Mouse (Mus musculus): ENCODE results near the gene Pcnx4. TPM values are rescaled to one million over a fixed set of nuclear protein-coding genes. Genes with fewer than 3 reads are reported as not detected.

Gene Pcnx4
- polyA plus RNA-seq, 2 experiments = 10.1 to 12.4 TPM

DNA sequence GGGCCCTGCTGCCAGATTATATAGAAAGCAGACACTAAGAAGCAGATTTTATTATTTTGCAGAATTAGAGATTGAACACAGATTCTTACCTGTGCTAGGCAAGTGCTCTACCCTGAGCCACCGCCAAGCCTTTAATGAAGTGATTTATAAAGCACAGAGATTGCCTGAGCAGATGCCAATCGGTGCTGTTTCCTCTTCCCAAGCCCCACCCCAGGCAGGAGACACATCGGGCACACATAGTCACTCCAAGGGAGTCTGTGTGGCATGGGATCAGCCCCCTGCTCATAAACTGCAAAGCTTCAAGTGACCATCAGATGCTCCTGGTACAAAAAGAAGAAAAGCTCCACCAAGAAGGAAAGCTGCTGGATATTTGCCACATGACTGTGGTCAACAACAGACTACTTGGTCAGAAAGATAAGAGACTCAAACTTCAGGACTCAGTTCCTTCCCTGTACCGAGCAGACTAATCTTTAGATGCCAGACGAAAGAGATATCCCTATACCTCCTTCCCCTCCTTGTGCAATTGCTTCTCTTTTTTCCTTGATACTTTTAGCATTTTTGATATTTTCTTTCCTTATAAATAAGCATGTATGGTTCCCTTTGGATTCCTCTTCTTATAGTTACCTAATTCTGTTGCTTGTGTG is 86.8 kb downstream of the Pcnx4 start:
- 74% methylated on average over 5 of the region's 5 CpGs for WGBS
- no peaks in the 10 kb centered on the region for H3K27me3 ChIP-seq (ENCODE audit: control insufficient read depth, insufficient read depth, low read length)
- no peaks in the 10 kb centered on the region for H3K9me3 ChIP-seq (ENCODE audit: control insufficient read depth, low read length)
- H3K36me3 ChIP-seq (ENCODE audit: control insufficient read depth, insufficient read depth, low read length) = no peaks in the 10 kb centered on the region
- no peak overlapping the region for H3K4me2 ChIP-seq (replicated peaks; ENCODE audit: low read depth, low read length, severe bottlenecking)
- no peak for DNase-seq (ENCODE audit: low spot score)
- H3K4me1 ChIP-seq (ENCODE audit: control insufficient read depth, insufficient read depth, low read length) = no peaks in the 10 kb centered on the region
- no peak for TF ChIP-seq POLR2A (IDR thresholded peaks at IDR 0.05; ENCODE audit: borderline replicate concordance, extremely low read depth, insufficient read depth, insufficient read length)
- no peak for ATAC-seq (ENCODE audit: low FRiP score, low read depth)
- H3K9ac ChIP-seq (ENCODE audit: low read depth, low read length, severe bottlenecking) = no peak overlapping the region
- no peak overlapping the region for H3K4me3 ChIP-seq (replicated peaks; ENCODE audit: low read length)
- no peak overlapping the region for H3K27ac ChIP-seq (replicated peaks; ENCODE audit: low read depth, low read length)

GRCm38 (mm10) chr12:72628751-72629150 is 92.6 kb downstream of the Pcnx4 start:
- DNase-seq (ENCODE audit: low spot score) (no peak), ATAC-seq (ENCODE audit: low FRiP score, low read depth) (no peak)
- Histone ChIP-seq H3K4me2 (replicated peaks; ENCODE audit: low read depth, low read length, severe bottlenecking) (no peak overlapping the region), H3K27me3 (ENCODE audit: control insufficient read depth, insufficient read depth, low read length) (no peaks in the 10 kb centered on the region), H3K36me3 (ENCODE audit: control insufficient read depth, insufficient read depth, low read length) (no peaks in the 10 kb centered on the region), H3K9ac (ENCODE audit: low read depth, low read length, severe bottlenecking) (no peak overlapping the region), H3K4me1 (ENCODE audit: control insufficient read depth, insufficient read depth, low read length) (no peaks in the 10 kb centered on the region), H3K27ac (replicated peaks; ENCODE audit: low read depth, low read length) (no peak overlapping the region), H3K9me3 (ENCODE audit: control insufficient read depth, low read length) (no peaks in the 10 kb centered on the region), H3K4me3 (replicated peaks; ENCODE audit: low read length) (no peak overlapping the region)
- TF ChIP-seq POLR2A (IDR thresholded peaks at IDR 0.05; ENCODE audit: borderline replicate concordance, extremely low read depth, insufficient read depth, insufficient read length) = no peak
- WGBS = 91% methylated on average over 7 of the region's 7 CpGs

Other genes with a start within 250 kb of the Pcnx4 start
- gene Rtn1, start 127.3 kb upstream of the Pcnx4 start, polyA plus RNA-seq (2012; rRNA removed) = 4.7 and 5.9 TPM in 2 replicates
- 2.4 and 4.3 TPM in 2 replicates for gene Rtn1, start 127.3 kb upstream of the Pcnx4 start, polyA plus RNA-seq (2014; fragmentation: Nextera tagmentation; extraction: Ambion mirVana)
- 0.17 and 0.30 TPM in 2 replicates for gene Lrrc9, start 94.5 kb upstream of the Pcnx4 start, polyA plus RNA-seq (2012; rRNA removed)
- 0.10 and 0.40 TPM in 2 replicates for gene Lrrc9, start 94.5 kb upstream of the Pcnx4 start, polyA plus RNA-seq (2014; fragmentation: Nextera tagmentation; extraction: Ambion mirVana)
- gene Gm4756, start 113.3 kb downstream of the Pcnx4 start, polyA plus RNA-seq (2012; rRNA removed) = not detected in 2 replicates
- not detected in 2 replicates for gene Gm4756, start 113.3 kb downstream of the Pcnx4 start, polyA plus RNA-seq (2014; fragmentation: Nextera tagmentation; extraction: Ambion mirVana)
- 13.5 and 18.6 TPM in 2 replicates for gene Dhrs7, start 128.5 kb downstream of the Pcnx4 start, polyA plus RNA-seq (2012; rRNA removed)
- 31.2 and 38.6 TPM in 2 replicates for gene Dhrs7, start 128.5 kb downstream of the Pcnx4 start, polyA plus RNA-seq (2014; fragmentation: Nextera tagmentation; extraction: Ambion mirVana)
- 80.7 and 84.7 TPM in 2 replicates for gene Ppm1a, start 221.1 kb downstream of the Pcnx4 start, polyA plus RNA-seq (2012; rRNA removed)
- 76.5 and 77.0 TPM in 2 replicates for gene Ppm1a, start 221.1 kb downstream of the Pcnx4 start, polyA plus RNA-seq (2014; fragmentation: Nextera tagmentation; extraction: Ambion mirVana)

Data from limb, embryonic 14.5 days (tissue).